Mouse (Mus musculus) right cerebral cortex, postnatal 4 days (tissue): ENCODE data around the gene BC030867.

Source experiments
- DNase-seq: peaks from one replicate; pipeline ENCODE4 v3.0.0-alpha.2; 2022

The BC030867 gene

DNA sequence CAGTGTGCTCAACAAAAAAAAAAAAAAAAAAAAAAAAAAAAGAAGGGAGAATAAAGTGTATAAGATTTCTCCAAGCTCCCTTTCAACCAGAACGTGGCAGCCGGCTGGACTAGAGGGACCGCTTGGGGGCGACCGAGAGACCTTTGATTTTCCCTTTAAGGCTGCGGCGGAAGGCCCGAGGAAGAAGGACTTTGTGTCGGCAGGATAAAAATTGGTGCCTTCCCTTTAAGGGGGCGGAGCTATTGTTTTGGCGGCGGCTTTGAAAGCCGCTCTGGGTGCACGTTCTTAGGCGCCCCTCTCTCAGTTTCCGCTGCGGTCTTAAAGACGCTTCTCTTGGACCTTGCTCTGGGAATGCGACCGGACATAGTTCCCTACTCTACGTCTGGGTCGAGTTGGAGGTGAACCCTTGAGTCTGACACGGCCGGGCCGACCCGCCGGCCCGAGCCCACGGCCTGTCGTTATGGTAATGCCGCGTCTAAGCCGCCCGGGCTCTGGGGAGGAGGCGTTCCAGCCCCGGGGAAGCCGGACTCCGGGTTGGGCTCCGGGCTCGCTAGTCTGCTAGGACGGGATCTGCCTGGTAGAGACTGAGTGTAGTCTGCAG is at the start of gene BC030867:
Gene BC030867, plus strand, starts transcription at position 253 of the 601 bp plus-strand sequence.
- peak; percentile 98 for DNase-seq

DNA sequence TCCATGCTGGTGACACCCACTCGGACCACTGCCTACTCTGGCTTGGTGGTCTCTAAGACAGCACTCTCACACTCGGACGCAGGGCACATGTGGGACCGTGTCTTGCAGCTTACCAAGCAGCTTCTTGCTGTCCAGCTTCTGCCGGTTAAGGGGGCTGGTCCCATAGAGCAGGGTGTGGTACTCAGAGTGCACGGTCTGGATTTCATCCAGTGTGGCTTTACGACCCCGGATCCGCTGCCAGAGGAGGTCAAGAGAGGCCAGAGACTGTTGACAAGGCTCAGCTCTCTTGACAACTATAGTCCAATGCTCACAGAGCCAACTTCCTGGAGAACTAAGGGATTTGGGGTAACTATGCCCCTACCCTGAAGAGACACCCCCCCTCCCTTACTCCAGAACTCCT is 48.8 kb upstream of the BC030867 start:
- no peak for DNase-seq

GRCm38 (mm10) chr11:102201408-102201821 is 47.3 kb upstream of the BC030867 start:
- peak; percentile 13 for DNase-seq

- no peak for DNase-seq
Observed at GRCm38 (mm10) chr11:102206481-102206880, 42.2 kb upstream of the BC030867 start.

GRCm38 (mm10) chr11:102207825-102208777 is 40.6 kb upstream of the BC030867 start:
- DNase-seq, result peak; percentile 54

DNA sequence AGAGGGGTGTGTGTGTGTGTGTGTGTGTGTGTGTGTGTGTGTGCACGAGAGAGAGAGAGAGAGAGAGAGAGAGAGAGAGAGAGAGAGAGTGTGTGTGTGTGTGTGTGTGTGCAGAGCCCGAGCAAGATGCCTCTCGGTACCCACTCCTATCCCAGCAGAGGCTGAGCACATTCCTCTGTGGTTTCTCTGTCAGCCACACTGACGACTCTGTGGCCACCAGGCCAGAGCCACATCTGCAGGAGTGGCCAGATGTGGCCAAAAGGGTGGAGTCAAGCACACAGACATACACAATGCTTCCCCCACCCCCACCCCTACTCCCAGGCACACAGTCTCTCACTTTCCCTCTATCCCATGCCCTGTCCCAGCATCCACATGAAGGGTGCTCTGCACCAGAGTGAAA is 39.8 kb upstream of the BC030867 start:
- DNase-seq, result no peak

DNA sequence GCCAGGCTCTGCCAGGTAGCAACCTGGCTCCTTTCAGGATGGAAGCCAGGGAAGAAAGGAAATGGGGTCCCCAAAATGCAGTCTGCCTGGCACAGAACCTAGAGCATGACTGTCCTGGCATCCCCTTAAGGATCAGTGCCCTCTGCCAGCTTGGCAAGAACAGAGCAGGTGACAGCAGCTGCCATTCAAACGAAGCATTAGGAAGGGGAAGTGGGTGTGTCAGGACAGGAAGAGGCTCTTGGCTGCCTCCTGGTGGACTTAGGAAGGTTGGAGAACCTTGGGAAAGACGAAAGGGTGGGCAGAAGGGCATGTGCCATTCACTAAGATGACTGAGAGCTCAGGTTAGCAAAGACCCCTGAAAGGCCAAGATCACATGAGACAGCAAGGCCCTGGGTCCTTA is 38.9 kb upstream of the BC030867 start:
- DNase-seq, result no peak

DNA sequence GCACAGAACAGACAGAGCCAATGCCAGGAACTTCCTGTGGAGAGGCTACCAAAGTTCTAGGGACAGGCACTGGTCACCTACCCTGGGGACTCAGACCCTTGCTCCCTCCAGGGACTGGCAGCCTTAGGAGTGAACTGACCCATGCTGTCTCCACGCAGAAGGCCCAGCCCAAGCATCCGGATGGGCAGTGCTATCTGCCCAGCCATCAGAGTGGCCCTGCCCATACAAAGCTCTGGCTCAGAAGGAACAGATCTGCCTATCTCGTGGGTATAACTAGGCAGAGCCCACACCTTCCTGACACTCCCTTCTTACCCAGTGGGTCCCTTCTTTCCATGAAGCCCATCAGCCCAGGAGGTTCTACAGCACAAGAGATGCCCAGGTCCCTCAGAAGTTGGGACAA is 38.5 kb upstream of the BC030867 start:
- no peak for DNase-seq

DNA sequence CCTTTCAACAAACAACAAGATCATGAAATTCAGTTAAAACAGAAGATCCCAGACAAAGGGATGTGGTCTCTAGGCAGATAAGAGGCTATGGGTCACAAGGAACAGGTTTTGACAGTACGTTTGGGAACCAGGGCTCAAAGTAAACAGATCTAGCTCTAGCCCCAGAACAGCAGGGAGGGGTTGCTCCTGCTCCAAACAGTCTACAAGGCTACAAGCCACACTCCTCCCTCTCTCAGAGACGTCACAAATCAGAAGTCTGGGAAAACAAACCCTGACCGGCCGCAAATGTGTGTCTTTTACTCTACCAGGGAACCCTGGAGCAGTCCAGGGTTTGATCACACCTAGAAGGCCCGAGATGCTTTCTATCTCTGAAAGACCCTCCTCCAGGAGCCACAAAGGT is 37.7 kb upstream of the BC030867 start:
- DNase-seq, result no peak

- DNase-seq, result peak; percentile 41
Observed at GRCm38 (mm10) chr11:102211936-102212341, 36.7 kb upstream of the BC030867 start.

DNA sequence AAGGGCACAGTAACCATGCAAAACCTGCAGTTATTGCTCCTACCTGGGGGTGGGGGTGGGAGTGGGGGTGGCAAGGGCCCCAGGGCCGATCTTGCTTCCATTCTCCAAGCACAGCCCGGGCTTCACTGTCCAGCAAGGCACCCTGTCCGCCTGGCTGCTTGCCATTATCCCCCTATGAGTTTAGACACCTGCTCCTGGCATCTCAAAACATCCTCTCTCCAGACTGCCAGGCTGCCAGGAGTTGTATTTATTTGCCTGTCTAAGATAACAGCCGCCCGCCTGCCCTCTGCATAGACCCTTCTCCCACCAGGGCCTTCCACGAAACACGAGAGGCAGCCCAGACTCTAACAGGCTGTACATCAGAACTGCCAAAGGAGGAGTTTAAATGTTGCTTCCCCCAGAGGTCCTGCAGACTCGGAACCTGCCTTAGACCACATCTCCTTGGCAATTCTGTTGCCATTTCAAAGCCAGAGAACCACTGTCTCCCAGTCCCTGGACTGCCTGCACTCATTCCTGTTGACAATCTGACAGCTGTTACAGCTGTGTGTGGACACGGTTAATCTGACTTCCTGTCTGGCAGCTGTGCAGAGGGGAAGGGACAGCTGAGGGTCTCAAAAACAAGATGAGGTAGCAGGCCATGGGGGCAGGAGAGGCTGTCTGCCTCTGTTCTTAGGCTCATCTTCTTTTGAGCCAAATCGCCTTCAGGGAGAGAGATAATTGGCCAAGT is 34.1 kb upstream of the BC030867 start:
- no peak for DNase-seq

- no peak for DNase-seq
Observed at GRCm38 (mm10) chr11:102215511-102215910, 33.2 kb upstream of the BC030867 start.

- DNase-seq, result peak; percentile 20
Observed at GRCm38 (mm10) chr11:102216056-102216885, 32.4 kb upstream of the BC030867 start.

DNA sequence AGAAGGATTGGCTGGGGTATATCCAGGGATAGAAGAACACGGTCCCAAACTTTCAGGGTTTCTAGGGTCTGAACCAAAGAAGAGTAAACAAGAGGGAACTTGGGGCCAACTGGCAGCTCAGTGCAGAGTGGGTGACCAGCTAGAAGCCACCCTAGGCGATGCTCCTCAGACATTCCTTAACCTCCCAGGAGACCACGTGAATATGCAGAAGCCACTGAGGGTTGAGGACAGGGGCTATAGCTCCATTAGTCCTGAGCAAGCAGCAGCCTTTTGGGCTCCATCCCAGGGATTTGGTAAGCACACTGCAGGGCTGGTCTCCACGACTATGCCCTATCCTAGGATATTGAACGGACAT is 31.8 kb upstream of the BC030867 start:
- DNase-seq, result no peak

- DNase-seq, result peak; percentile 12
Observed at GRCm38 (mm10) chr11:102217396-102217795, 31.3 kb upstream of the BC030867 start.

- DNase-seq, result no peak
Observed at GRCm38 (mm10) chr11:102217876-102218430, 30.7 kb upstream of the BC030867 start.

- DNase-seq, result peak; percentile 93
Observed at GRCm38 (mm10) chr11:102218783-102219182, 29.9 kb upstream of the BC030867 start.

DNA sequence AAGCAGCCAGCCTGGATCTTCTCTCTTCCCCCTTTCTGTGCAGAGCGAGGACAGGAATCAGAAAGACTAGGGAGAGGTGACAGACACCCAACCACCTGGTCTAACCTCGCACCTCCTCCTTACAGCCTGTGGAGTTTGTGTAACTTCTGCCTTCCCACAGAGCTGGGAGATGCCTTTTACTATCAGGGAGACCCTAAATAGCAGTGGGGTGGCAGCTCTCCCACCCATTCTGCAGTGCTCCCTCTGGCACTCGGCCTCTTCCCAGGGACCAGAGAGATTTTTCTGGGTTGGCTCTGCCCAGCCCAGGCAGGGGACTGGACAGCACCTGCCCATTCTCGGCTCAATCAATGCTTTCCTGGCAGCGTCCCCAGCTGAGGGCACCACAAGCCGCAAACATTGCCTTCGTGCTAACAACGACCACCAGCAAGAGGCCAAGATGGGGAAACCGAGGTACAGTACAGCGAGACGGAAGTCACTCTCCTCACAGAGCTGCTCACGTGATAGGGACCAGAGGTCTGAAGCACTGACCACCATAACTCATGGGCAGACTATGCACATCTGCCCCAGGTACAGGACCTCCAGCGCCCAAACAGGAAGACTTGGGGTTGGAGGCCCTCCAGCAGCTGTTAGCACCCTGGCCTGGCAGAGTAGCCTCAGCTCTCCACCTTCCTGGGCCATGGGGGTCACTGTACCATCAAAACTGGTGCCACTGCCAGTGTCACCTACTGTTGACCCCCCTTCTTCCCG is 29.3 kb upstream of the BC030867 start:
- peak; percentile 31 for DNase-seq

DNA sequence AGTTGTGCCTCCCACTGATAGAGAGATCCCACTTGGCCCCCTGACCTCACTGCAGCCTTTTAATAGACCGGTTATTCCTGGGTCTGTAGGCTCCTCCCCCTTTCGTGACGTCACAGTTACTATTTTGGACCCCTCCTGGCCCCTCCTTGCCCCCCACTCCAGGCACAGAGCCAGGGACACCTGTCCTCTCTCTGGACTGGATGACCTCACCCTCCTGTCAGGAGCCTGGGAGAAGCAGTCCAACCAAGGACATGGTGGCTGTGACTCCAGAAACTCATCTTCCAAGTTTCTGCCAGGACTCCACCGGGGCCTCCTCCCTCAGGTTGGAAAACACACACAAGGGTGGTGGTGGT is 28.7 kb upstream of the BC030867 start:
- peak; percentile 35 for DNase-seq

DNA sequence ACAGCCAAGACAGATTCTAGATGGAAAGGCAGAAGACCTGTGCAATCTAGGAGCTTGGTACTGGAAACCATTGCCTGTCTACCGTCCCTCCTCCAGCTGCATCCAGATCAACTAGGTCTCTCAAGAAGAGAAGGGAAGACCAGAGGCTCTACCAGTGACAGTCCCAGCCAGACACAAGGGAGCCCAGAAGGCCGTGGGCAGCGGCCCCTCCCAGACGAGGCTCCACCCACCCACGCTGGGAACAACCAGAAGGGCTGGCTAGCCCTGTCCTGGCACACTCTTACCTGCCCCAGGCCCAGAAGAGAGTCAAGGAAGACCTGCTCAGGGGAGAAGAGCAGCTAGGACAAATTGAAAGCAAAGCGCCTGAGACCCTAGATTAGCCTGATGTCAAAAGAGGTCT is 28.2 kb upstream of the BC030867 start:
- peak; percentile 2 for DNase-seq

DNA sequence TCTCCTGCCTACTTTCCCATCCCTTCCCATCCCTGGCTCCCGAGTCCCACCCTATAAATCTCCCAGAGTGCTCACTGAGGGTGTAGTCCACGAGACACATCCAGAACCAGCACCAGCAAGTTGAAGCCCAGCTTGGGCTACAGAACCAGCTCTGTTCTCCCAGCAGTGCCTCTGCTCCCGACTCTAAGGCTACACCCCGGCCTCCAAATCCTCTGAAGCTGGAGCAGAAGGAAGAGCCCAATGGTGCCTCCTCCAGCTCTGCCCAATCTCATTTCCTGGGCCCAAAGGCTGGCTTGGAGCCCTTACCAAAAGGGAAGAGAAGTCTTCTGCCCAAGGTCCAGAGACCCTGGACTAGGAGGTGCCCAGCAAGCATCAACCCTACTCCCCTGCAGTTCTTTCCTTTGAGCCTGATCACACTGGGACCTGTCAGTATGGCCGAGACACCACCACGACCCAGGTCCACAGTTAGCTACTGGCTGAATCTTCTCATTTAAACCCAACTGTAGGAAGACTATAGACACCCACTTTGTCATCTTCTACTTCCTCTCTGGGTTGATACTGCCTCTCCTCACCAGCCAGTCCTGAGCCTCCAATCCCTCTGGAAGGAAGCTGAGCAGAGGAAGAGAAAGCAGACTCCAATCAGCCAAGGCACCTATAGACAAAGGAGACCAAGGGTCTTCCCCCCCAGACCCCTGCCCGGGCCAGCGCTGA is 27.3 kb upstream of the BC030867 start:
- no peak for DNase-seq
